Mouse (Mus musculus) 3134 (cell line): ENCODE data around the gene Tmem50b.
"Not testable (repeated sequence)": the region's sequence is repeated elsewhere in the genome, so short reads cannot be mapped to it uniquely, and the experiment has no call there.

Source experiments
- DNase-seq: peaks from one replicate; pipeline ENCODE4 v3.0.0-alpha.2; 2011; ENCODE audit warnings: low spot score; ENCODE audit not compliant: insufficient read length; ENCODE audit errors: extremely low read depth

The Tmem50b gene

GRCm38 (mm10) chr16:91543619-91544018 is 54.0 kb downstream of the Tmem50b start:
- no peak for DNase-seq

GRCm38 (mm10) chr16:91541573-91542081 is 56.0 kb downstream of the Tmem50b start:
- no peak for DNase-seq

- DNase-seq, result no peak
These were observed 59.1 kb downstream of the Tmem50b start for GRCm38 (mm10) chr16:91538513-91538912.

- DNase-seq, result no peak
These were observed 59.5 kb downstream of the Tmem50b start for GRCm38 (mm10) chr16:91538051-91538450.

GRCm38 (mm10) chr16:91537065-91537464 is 60.5 kb downstream of the Tmem50b start:
- no peak for DNase-seq

GRCm38 (mm10) chr16:91536372-91536771 is 61.2 kb downstream of the Tmem50b start:
- DNase-seq, result no peak

- DNase-seq, result no peak
These were observed 62.7 kb downstream of the Tmem50b start for GRCm38 (mm10) chr16:91534888-91535287.

- DNase-seq, result peak; percentile 95
These were observed 63.1 kb downstream of the Tmem50b start for GRCm38 (mm10) chr16:91534477-91534876.

GRCm38 (mm10) chr16:91533097-91534001 is 64.3 kb downstream of the Tmem50b start:
- DNase-seq, result no peak

- no peak for DNase-seq
These were observed 65.2 kb downstream of the Tmem50b start for GRCm38 (mm10) chr16:91532429-91532828.

GRCm38 (mm10) chr16:91531856-91532255 is 65.7 kb downstream of the Tmem50b start:
- DNase-seq, result no peak

- DNase-seq, result not testable (repeated sequence)
These were observed 66.8 kb downstream of the Tmem50b start for GRCm38 (mm10) chr16:91530830-91531229.

- DNase-seq, result no peak
These were observed 69.0 kb downstream of the Tmem50b start for GRCm38 (mm10) chr16:91528578-91528977.

- peak; percentile 34 for DNase-seq
These were observed 70.1 kb downstream of the Tmem50b start for GRCm38 (mm10) chr16:91527500-91527899.

GRCm38 (mm10) chr16:91527051-91527450 is 70.5 kb downstream of the Tmem50b start:
- DNase-seq, result no peak

GRCm38 (mm10) chr16:91526274-91526673 is 71.3 kb downstream of the Tmem50b start:
- no peak for DNase-seq
